Comparison of ENCODE assay signal across 21 mouse cellular contexts in the genomic region with DNA sequence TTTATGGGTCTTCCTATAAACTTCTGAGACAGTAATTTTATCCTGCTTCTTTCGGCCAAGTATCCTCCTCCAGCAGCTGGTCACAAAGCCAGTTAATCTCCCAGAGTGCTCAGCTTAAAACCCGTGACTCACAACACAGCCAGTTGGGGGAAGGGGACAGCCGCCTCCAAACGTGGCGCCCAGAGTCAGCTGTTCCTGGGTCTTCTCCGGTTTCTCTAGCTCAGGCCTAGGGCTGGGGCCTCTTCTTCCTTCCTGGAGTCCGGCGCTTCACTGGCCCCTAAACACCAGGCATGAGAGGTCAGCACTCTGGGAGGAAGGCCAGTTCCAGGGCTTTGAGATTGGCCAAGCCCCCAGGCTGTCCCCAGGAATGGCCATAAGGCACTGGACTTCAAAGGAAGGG. TPM values are rescaled to one million over a fixed set of nuclear protein-coding genes. Genes with fewer than 3 reads are reported as not detected.
DNase-seq lines count a peak whose midpoint lies in the region; ATAC-seq and TF ChIP-seq lines count a peak whose summit lies in the region.
"Had no signal": no experiment of that assay in that cellular context is flagged by ENCODE, and none has a peak within 500 bp of the region (broad histone marks: within the 10 kb centered on the region; RNA-seq: fewer than 3 reads in every experiment).

No protein-coding gene starts in this region.

- peaks cover 36% of the 10 kb centered on the region for H3K27me3 ChIP-seq in kidney, embryonic 15.5 days
- H3K27me3 ChIP-seq in embryonic facial prominence, embryonic 13.5 days = peaks cover 34% of the 10 kb centered on the region
- H3K27me3 ChIP-seq in stomach, embryonic 15.5 days (replicated peaks) = peaks cover 20% of the 10 kb centered on the region
- peaks cover 5% of the 10 kb centered on the region for H3K27me3 ChIP-seq in heart, adult 2 months (ENCODE audit: control insufficient read depth, insufficient read depth, low read length)

- 0 out of 2 replicates have a peak, but pooled peaks cover 3% of the 10 kb centered on the region for H3K4me1 ChIP-seq in kidney, embryonic 15.5 days
- H3K4me1 ChIP-seq in embryonic facial prominence, embryonic 13.5 days = 0 out of 2 replicates have a peak, but pooled peaks cover 4% of the 10 kb centered on the region
- no peaks in the 10 kb centered on the region for H3K4me1 ChIP-seq in stomach, embryonic 15.5 days
- H3K4me1 ChIP-seq in heart, adult 2 months (ENCODE audit: control insufficient read depth, insufficient read depth, low read length) = no peaks in the 10 kb centered on the region

- H3K9ac ChIP-seq in kidney, embryonic 15.5 days = no peak overlapping the region
- no peak overlapping the region for H3K9ac ChIP-seq in embryonic facial prominence, embryonic 13.5 days
- no peak overlapping the region for H3K9ac ChIP-seq in stomach, embryonic 15.5 days
- H3K9ac ChIP-seq in heart, adult 2 months (ENCODE audit: low read depth, low read length) = no peak overlapping the region
- H3K9ac ChIP-seq: forebrain, embryonic 12.5 days; hindbrain, embryonic 13.5 days; liver, embryonic 14.5 days; midbrain, embryonic 13.5 days had no signal

- no peak overlapping the region for H3K27ac ChIP-seq in kidney, embryonic 15.5 days
- no peak overlapping the region for H3K27ac ChIP-seq in embryonic facial prominence, embryonic 13.5 days
- no peak overlapping the region for H3K27ac ChIP-seq in stomach, embryonic 15.5 days
- no peak overlapping the region for H3K27ac ChIP-seq in heart, adult 2 months
- H3K27ac ChIP-seq: forebrain, embryonic 12.5 days; hindbrain, embryonic 13.5 days; liver, embryonic 14.5 days; midbrain, embryonic 13.5 days had no signal

- TF ChIP-seq POLR2A in heart, adult 2 months (IDR thresholded peaks at IDR 0.05; ENCODE audit: insufficient read depth, low read depth, low read length) = no peak

- intact Hi-C loops in gastrocnemius, postnatal 14 days (cut with DNase I; ENCODE audit: low total_unique reads) = no loop called here
- intact Hi-C loops in left cerebral cortex, postnatal 14 days (cut with DNase I) = no loop called here
- intact Hi-C loops in heart, adult 2 months (cut with DNase I) = no loop called here

- H3K4me3 ChIP-seq in kidney, embryonic 15.5 days (replicated peaks) = no peak overlapping the region
- H3K4me3 ChIP-seq in embryonic facial prominence, embryonic 13.5 days = no peak overlapping the region
- H3K4me3 ChIP-seq in stomach, embryonic 15.5 days (replicated peaks) = no peak overlapping the region
- H3K4me3 ChIP-seq in heart, adult 2 months = no peak overlapping the region
- H3K4me3 ChIP-seq: forebrain, embryonic 12.5 days; hindbrain, embryonic 13.5 days; midbrain, embryonic 13.5 days had no signal

- DNase-seq in kidney, postnatal 36 days = no peak
- DNase-seq in gastrocnemius, postnatal 14 days = peak; percentile 72
- DNase-seq in left cerebral cortex, postnatal 14 days (ENCODE audit: low spot score in 2 of 2) = no peak
- DNase-seq in heart, adult 2 months = no peak
- DNase-seq in layer of hippocampus, postnatal 14 days (ENCODE audit: low spot score in 2 of 2) = no peak
- DNase-seq: adrenal gland, postnatal 10 days; cerebellum, adult 11 months; cerebellum, postnatal 25 days; heart, postnatal 14 days; kidney, postnatal 14 days; thymus, postnatal 4 days had no signal

- no peaks in the 10 kb centered on the region for H3K36me3 ChIP-seq in kidney, embryonic 15.5 days
- H3K36me3 ChIP-seq in embryonic facial prominence, embryonic 13.5 days = no peaks in the 10 kb centered on the region
- no peaks in the 10 kb centered on the region for H3K36me3 ChIP-seq in stomach, embryonic 15.5 days
- no peaks in the 10 kb centered on the region for H3K36me3 ChIP-seq in heart, adult 2 months (ENCODE audit: control insufficient read depth, insufficient read depth, low read length)
- H3K36me3 ChIP-seq: forebrain, embryonic 12.5 days; hindbrain, embryonic 13.5 days; midbrain, embryonic 13.5 days had no signal

- H3K79me2 ChIP-seq in heart, adult 2 months (replicated peaks; ENCODE audit: control insufficient read depth, insufficient read depth, low read length) = no peaks in the 10 kb centered on the region

- ATAC-seq in kidney, embryonic 15.5 days (replicated peaks; ENCODE audit: low FRiP score) = 0 out of 2 replicates have a peak, but pooled peaks have one; percentile 36
- 0 out of 2 replicates have a peak, but pooled peaks have one; percentile 17 for ATAC-seq in embryonic facial prominence, embryonic 13.5 days (ENCODE audit: insufficient number of reproducible peaks, insufficient read depth, low FRiP score, low TSS enrichment, low read depth)
- ATAC-seq in stomach, embryonic 15.5 days (ENCODE audit: insufficient read depth, low FRiP score, low read depth) = 0 out of 2 replicates have a peak, but pooled peaks have one; percentile 22
- ATAC-seq: intestine, postnatal 0 days; midbrain, embryonic 13.5 days had no signal

- WGBS in kidney, embryonic 15.5 days = 33% methylated on average over 8 of the region's 8 CpGs
- 29% methylated on average over 8 of the region's 8 CpGs for WGBS in embryonic facial prominence, embryonic 13.5 days
- WGBS in stomach, embryonic 15.5 days = 44% methylated on average over 8 of the region's 8 CpGs
- WGBS in heart, adult 2 months = 47% methylated on average over 8 of the region's 8 CpGs

- H3K9me3 ChIP-seq in kidney, embryonic 15.5 days (replicated peaks) = no peaks in the 10 kb centered on the region
- H3K9me3 ChIP-seq in embryonic facial prominence, embryonic 13.5 days = no peaks in the 10 kb centered on the region
- no peaks in the 10 kb centered on the region for H3K9me3 ChIP-seq in stomach, embryonic 15.5 days
- H3K9me3 ChIP-seq: forebrain, embryonic 12.5 days; hindbrain, embryonic 13.5 days; midbrain, embryonic 13.5 days had no signal

- no peak overlapping the region for H3K4me2 ChIP-seq in kidney, embryonic 15.5 days
- H3K4me2 ChIP-seq in embryonic facial prominence, embryonic 13.5 days = no peak overlapping the region
- H3K4me2 ChIP-seq in stomach, embryonic 15.5 days = no peak overlapping the region
- H3K4me2 ChIP-seq: forebrain, embryonic 12.5 days; heart, embryonic 11.5 days; hindbrain, embryonic 13.5 days; midbrain, embryonic 13.5 days had no signal

- no peak for TF ChIP-seq CTCF in heart, adult 2 months (IDR thresholded peaks at IDR 0.05)

- TF ChIP-seq EP300 in heart, adult 2 months (IDR thresholded peaks at IDR 0.05; ENCODE audit: insufficient read depth, low read depth, low read length) = no peak

RNA-seq across cellular contexts. Expression of a gene that starts 23.1 kb away (rescaled TPM):
- polyA plus RNA-seq in kidney, embryonic 15.5 days (2015; fragmentation: Nextera tagmentation; extraction: Ambion mirVana) = 2.2 and 3.1 TPM in 2 replicates
- 10.2 and 14.5 TPM in 2 replicates for polyA plus RNA-seq in embryonic facial prominence, embryonic 13.5 days (2015; fragmentation: Nextera tagmentation; extraction: Ambion mirVana)
- 10 to 100 TPM; 24.3 to 30.6 TPM for total RNA-seq in gastrocnemius, postnatal 14 days (2021)
- 0.81 and 1.3 TPM in 2 replicates for polyA plus RNA-seq in stomach, embryonic 15.5 days (2015; fragmentation: Nextera tagmentation; extraction: Ambion mirVana)
- total RNA-seq in left cerebral cortex, postnatal 14 days (2021) = not detected
- total RNA-seq in heart, adult 2 months (2021) = not detected
- polyA plus RNA-seq in heart, adult 2 months (2012; rRNA removed) = not detected in 2 replicates
- not detected for total RNA-seq in layer of hippocampus, postnatal 14 days (2021)
- total RNA-seq: heart, postnatal 14 days; layer of hippocampus, postnatal 10 days had no signal
- polyA plus RNA-seq: intestine, postnatal 0 days; midbrain, embryonic 13.5 days had no signal

RNA-seq across cellular contexts. Expression of a gene that starts 43.1 kb away (rescaled TPM):
- 0.06 and 0.10 TPM in 2 replicates for polyA plus RNA-seq in kidney, embryonic 15.5 days (2015; fragmentation: Nextera tagmentation; extraction: Ambion mirVana)
- 0.34 and 0.39 TPM in 2 replicates for polyA plus RNA-seq in embryonic facial prominence, embryonic 13.5 days (2015; fragmentation: Nextera tagmentation; extraction: Ambion mirVana)
- total RNA-seq in gastrocnemius, postnatal 14 days (2021) = 10 to 100 TPM; 34.8 to 35.1 TPM
- 0.34 and 0.87 TPM in 2 replicates for polyA plus RNA-seq in stomach, embryonic 15.5 days (2015; fragmentation: Nextera tagmentation; extraction: Ambion mirVana)
- total RNA-seq in left cerebral cortex, postnatal 14 days (2021) = 10 to 100 TPM; 85.9 to 88.0 TPM
- total RNA-seq in heart, adult 2 months (2021) = under 1 TPM; 0.09 to 0.21 TPM
- 0.10 and 0.41 TPM in 2 replicates for polyA plus RNA-seq in heart, adult 2 months (2012; rRNA removed)
- 10 to 100 TPM; 79.6 to 81.4 TPM for total RNA-seq in layer of hippocampus, postnatal 14 days (2021)

Comparison
In these comparisons a context has a peak if more than half of its experiments do, and no peak if none do; other contexts are left out.
1. RNA of a gene that starts 23.1 kb away (total RNA-seq): 24.3 to 30.6 TPM in gastrocnemius, postnatal 14 days; not detected in left cerebral cortex, postnatal 14 days, not detected in heart, adult 2 months and not detected in layer of hippocampus, postnatal 14 days; every median in the first group is over 10 times any median in the second.
2. RNA of a gene that starts 43.1 kb away (total RNA-seq): 85.9 to 88.0 TPM in left cerebral cortex, postnatal 14 days, 79.6 to 81.4 TPM in layer of hippocampus, postnatal 14 days and 34.8 to 35.1 TPM in gastrocnemius, postnatal 14 days; 0.09 to 0.21 TPM in heart, adult 2 months; every median in the first group is over 10 times any median in the second.
3. Peak in every context shown above with its lines, with median percentiles within 50 percentile points of each other: ATAC-seq.